Mouse (Mus musculus) cortical plate, adult 2 months (tissue): Measurements from ENCODE around the gene Robo1. TPM values are rescaled to one million over a fixed set of nuclear protein-coding genes. Genes with fewer than 3 reads are reported as not detected.

Experiments
- H3K27ac ChIP-seq: fragments of 200-500 bp; 2 replicates; pipeline ENCODE4 v1.5.1; 2012; ENCODE audit warnings: low read length, control low read depth, inconsistent platforms; ENCODE audit not compliant: insufficient read depth
- H3K4me1 ChIP-seq: fragments of 200-500 bp; 2 replicates; pipeline ENCODE4 v1.6.1; 2011; ENCODE audit warnings: low read length; ENCODE audit not compliant: control insufficient read depth, insufficient read depth
- H3K4me3 ChIP-seq: fragments of 200-500 bp; 2 replicates; pipeline ENCODE4 v1.5.1; 2011; ENCODE audit warnings: mild to moderate bottlenecking, low read length, control low read depth; ENCODE audit not compliant: insufficient read depth
- CTCF ChIP-seq: fragments of 200-500 bp; IDR thresholded peaks from 2 replicates; pipeline ENCODE4 v1.5.1; 2011; ENCODE audit warnings: mild to moderate bottlenecking, control low read depth, low read length; ENCODE audit not compliant: insufficient read depth; ENCODE audit errors: extremely low read depth
- POLR2A ChIP-seq: fragments of 200-500 bp; IDR thresholded peaks from 2 replicates; pipeline ENCODE4 v1.6.1; 2011; ENCODE audit warnings: mild to moderate bottlenecking, low read length, control low read depth; ENCODE audit not compliant: insufficient read depth; ENCODE audit errors: extremely low read depth
- polyA plus RNA-seq: library from polyadenylated mRNA; depleted of rRNA; stranded (reverse); fragments of >200 nt; gene quantifications from 2 replicates; pipeline ENCODE4 v1.2.3, GENCODE M21; 2012

The Robo1 gene
- polyA plus RNA-seq, 1 experiment, result 14.1 TPM

GRCm38 (mm10) chr16:72888108-72888507 lies 580.0 kb downstream of the Robo1 start:
- Histone ChIP-seq H3K4me3 (no peak overlapping the region), H3K4me1 (no peaks in the 10 kb centered on the region; the same call in 1 of the 2 replicates), H3K27ac (no peak overlapping the region)
- TF ChIP-seq CTCF, result no peak
- TF ChIP-seq POLR2A, result no peak

- Histone ChIP-seq H3K27ac (no peak overlapping the region), H3K4me3 (no peak overlapping the region), H3K4me1 (no peaks in the 10 kb centered on the region; the same call in 1 of the 2 replicates)
- TF ChIP-seq CTCF (no peak), POLR2A (no peak)
These were observed 581.3 kb downstream of the Robo1 start for GRCm38 (mm10) chr16:72889401-72889800.

- Histone ChIP-seq H3K4me3 (no peak overlapping the region), H3K4me1 (no peaks in the 10 kb centered on the region), H3K27ac (no peak overlapping the region)
- no peak for TF ChIP-seq POLR2A
- no peak for TF ChIP-seq CTCF
These were observed 589.0 kb downstream of the Robo1 start for GRCm38 (mm10) chr16:72897125-72897524.

DNA sequence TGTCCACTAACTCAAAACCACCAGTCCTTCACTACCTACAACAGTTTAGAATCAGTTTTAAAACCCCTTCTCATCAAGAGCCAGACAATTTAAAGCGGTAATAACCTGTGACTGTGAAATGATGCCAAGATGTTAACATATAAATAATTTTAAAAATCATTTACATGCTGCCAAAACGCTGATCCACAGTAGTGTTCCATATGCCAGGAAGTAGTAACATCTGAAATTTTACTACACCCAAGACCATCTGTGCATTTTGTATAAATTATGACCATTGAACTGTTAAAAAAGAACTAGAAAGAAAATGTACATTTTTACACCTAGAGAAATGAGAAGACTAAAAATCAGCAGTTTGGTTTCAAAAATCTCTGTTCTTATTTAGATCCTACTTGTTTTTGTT lies 600.8 kb downstream of the Robo1 start:
- TF ChIP-seq POLR2A (no peak), CTCF (no peak)

DNA sequence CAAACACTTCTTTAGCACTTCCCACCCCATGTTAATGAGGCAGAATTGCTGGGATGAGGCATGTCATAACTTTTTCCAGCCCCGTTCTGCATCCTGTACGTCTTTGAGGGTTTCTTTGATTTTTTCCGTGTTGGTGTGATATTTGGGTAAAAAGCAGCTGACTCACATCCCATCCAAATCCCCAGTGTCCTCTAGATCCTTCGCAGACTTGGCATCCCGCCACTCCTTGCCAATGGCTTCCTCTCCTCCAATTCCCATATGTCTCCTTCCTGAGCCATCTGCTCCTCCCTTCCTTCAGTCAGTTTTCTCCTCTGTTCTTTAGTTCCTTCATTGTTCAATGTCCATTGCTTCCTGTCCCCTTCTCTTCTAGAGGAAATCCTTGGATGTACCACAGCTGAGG lies 605.0 kb downstream of the Robo1 start:
- Histone ChIP-seq H3K27ac (no peak overlapping the region), H3K4me3 (no peak overlapping the region)
- TF ChIP-seq CTCF (no peak), POLR2A (no peak)

More for the DNA sequence above, 600.8 kb downstream of the Robo1 start:
- no peak overlapping the region for H3K27ac ChIP-seq
- H3K4me1 ChIP-seq, result no peaks in the 10 kb centered on the region
- H3K4me3 ChIP-seq, result no peak overlapping the region

GRCm38 (mm10) chr16:72914068-72914630 lies 606.0 kb downstream of the Robo1 start:
- no peak for TF ChIP-seq CTCF
- TF ChIP-seq POLR2A, result no peak
- H3K4me1 ChIP-seq, result no peaks in the 10 kb centered on the region
- H3K4me3 ChIP-seq, result no peak overlapping the region
- no peak overlapping the region for H3K27ac ChIP-seq

More for the DNA sequence above, 605.0 kb downstream of the Robo1 start:
- H3K4me1 ChIP-seq, result no peaks in the 10 kb centered on the region

DNA sequence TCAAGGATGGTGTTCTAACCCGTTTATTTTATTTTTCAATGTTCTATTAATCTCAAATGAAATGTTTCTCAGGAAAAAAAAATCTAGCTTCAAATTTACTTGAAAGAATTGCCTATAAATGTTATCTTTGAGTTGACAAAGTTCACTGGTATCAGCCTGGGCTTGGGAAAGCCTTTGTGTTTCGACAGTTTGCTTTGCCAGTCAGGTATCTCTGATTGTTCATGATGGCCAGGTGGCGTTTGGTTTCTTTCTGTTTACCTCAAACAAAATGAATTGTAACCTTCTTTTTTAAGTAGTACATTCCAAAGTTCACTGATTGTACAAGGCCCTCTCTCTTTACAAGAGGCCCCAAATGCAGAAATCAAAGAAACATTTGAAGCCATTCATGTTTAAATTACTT lies 611.9 kb downstream of the Robo1 start:
- H3K27ac ChIP-seq, result no peak overlapping the region
- H3K4me3 ChIP-seq, result no peak overlapping the region
- peaks cover 1% of the 10 kb centered on the region; the same call in 1 of the 2 replicates for H3K4me1 ChIP-seq
- TF ChIP-seq CTCF (no peak), POLR2A (no peak)

DNA sequence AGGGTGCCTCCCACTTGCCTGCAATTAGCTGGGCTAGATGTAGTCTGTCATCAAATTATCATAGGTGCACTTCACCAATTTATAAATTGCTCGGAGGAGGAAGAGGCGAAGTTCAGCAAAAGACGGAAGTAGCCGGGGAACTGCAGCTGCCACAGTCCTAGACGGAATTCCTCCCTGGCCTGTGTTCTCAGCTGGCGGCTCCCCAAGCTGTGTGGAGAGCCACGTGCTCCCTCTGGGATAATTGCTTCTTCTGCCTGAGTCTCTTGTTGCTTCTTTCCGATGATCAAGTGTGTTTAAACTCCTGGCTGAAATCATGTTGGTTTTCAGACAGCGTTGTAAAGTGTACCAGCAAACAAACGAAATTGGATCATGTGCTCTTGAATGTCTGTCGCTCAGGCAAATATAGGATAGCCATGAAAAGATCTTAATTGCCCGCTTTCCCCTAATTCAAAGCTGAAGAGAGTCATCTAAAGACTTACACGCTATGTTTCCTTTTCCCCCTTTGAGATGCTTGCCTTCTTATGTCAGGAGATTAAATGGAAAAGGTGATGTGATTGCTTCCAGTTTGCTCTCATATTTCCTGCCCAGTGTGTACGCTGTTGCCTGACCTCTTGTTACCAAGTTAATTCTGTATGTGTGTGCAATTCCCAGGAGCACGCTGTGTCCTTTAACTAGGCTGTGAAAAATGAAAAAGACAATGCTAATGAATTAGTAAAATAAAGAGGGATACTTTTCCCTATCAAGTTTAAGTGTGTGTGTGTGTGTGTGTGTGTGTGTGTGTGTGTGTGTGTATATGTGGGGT lies 616.5 kb downstream of the Robo1 start:
- TF ChIP-seq POLR2A (no peak), CTCF (no peak)
- Histone ChIP-seq H3K4me1 (peaks cover 1% of the 10 kb centered on the region; the same call in 1 of the 2 replicates), H3K27ac (no peak overlapping the region), H3K4me3 (no peak overlapping the region)

DNA sequence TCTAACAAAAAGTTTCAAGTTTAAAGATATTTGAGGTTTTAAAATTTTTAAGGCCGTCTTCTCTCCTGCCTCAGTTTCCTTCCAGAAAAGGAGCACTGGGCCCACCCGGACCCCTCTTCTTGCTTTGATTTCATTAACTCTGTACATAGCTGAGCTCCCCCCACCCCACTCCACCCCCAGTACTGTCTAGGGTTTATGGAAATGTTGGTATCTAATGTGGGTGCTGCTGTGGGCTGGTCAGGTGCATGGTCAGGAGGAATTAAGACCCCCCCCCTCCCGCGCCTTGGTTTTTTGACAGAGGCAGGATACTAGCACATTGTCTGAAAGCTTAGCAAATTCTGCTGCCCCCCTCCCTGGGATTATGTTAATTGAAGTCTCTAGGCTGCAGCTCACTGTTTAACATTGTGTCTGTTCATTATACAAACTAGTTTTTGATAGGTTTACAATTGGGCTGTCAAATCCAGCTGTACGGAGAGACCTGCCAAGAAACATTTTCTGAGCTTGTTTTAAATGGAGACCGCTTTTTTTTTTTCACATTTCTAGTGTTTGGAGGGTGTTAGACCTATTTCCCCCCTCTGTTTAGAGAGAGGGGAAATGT lies 620.5 kb downstream of the Robo1 start:
- Histone ChIP-seq H3K4me3 (no peak overlapping the region), H3K4me1 (peaks cover 1% of the 10 kb centered on the region; the same call in 1 of the 2 replicates), H3K27ac (no peak overlapping the region)
- TF ChIP-seq POLR2A, result no peak
- no peak for TF ChIP-seq CTCF

DNA sequence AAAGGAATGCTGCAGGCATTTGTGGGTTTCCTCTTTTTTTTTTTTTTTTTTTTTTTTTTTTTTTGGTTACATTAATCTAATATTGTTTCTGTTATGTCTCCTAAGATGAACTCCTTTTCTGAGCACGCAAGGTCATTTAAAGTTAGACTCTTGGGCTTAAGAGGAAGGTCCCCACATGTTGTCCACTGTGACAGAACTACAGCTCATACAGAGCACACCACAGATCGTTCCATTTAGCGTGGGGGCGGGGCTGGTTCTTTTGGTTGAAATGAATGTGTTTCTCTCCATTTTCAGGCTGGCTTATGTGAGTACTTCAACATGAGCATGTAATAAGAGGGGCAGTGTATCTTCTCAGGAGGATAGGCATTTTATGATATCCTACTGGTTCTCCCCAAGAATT lies 622.8 kb downstream of the Robo1 start:
- H3K27ac ChIP-seq, result no peak overlapping the region
- H3K4me1 ChIP-seq, result no peaks in the 10 kb centered on the region
- no peak overlapping the region for H3K4me3 ChIP-seq
- TF ChIP-seq CTCF (no peak), POLR2A (no peak)
